Mouse (Mus musculus) ovary, postnatal 36 days (tissue): ENCODE results near the gene H2-T3.
A peak's percentile ranks its signal among the peaks of the same experiment; 100 is the strongest.
"Not testable (repeated sequence)": the region's sequence is repeated elsewhere in the genome, so short reads cannot be mapped to it uniquely, and the experiment has no call there.

ENCODE experiments used
- DNase-seq: peaks from one replicate; pipeline ENCODE4 v3.0.0; 2022; ENCODE audit warnings: low spot score, mixed read lengths

H2-T3 gene

DNA sequence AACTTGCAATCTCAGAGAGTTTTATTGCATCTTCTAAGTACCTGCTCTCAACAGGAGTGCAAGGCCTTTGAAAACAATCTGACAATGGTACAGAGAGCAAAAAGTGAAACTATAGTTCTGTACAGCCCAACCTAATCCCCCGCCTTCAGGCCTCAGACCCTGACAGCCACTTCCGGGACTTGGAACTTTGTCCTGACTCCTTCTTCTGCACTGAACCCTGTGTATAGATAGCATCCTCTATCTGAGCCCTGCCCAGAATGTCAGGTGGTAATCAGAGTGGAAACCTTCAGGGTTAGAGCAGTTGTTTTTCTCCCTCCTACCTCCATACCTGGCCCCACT lies at the start of gene H2-T3:
H2-T3 (minus strand) TSS at position 119 of the 339 bp plus-strand sequence.
- no peak for DNase-seq

GRCm38 (mm10) chr17:36237321-36237921 lies 47.3 kb upstream of the H2-T3 start:
- DNase-seq: peak; percentile 15

- DNase-seq: not testable (repeated sequence)
Measured at GRCm38 (mm10) chr17:36235300-36235699, 45.2 kb upstream of the H2-T3 start.

GRCm38 (mm10) chr17:36233572-36233971 lies 43.5 kb upstream of the H2-T3 start:
- DNase-seq: no peak

DNA sequence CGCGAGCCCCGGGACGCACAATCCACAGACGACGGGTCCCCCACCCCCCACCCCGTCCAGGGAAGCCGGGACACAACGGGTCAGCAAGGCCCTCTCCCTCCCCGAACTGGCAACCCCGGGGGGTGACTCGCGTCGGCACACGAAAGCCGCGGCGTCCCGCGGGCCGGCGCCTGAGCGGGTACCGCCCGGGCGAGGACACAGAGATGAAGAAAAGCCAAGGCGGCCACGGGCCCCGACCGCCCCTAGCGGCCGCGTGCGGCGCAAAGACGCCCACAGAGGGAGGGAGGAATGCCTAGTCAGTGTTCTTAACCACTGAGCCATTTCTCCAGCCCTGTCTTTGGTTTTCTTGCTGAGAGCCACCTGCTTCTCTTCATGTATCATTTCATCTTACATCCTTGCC lies 41.2 kb upstream of the H2-T3 start:
- DNase-seq: peak; percentile 75

DNA sequence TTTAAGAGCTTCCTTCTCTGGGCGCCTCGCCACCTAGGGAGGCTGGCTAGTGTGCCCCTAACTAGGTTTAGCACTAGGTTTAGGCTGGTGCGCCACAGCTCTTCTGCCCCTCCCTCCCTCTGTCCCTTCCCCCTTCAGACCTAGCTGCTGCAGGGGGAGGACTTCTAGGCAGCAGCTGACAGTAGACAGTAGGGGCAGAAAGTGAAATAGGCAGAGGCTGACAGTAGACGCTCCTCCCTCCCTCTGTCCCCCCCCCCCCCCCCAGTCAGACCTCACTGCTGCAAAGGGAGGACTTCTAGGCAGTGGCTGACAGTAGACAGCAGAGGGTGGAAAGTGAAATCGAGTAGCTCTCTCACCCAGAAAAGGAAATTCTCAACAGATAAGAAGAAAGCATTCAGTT lies 39.0 kb upstream of the H2-T3 start:
- no peak for DNase-seq

- DNase-seq: no peak
Measured at GRCm38 (mm10) chr17:36226921-36227320, 36.8 kb upstream of the H2-T3 start.

GRCm38 (mm10) chr17:36225231-36225824 lies 35.2 kb upstream of the H2-T3 start:
- no peak for DNase-seq

DNA sequence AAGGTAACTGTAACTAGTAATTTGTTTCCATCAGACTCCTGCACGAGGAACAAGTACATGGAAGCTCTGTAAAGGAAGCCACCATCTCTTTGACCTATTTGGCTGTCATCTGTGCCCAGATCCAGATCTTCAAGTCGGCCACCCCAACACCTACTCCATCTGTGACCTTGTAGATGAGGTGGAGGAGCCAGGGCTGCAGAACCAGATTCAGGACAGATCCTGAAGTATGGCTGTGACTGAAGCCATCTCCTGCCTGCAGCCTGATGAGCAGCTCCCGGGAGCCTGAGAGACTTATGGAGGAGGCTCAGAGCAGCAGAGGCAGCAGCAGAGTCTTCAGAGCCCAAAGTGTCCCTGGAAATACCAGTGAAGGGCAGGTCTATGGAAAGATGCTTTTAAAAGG lies 34.4 kb upstream of the H2-T3 start:
- no peak for DNase-seq

DNA sequence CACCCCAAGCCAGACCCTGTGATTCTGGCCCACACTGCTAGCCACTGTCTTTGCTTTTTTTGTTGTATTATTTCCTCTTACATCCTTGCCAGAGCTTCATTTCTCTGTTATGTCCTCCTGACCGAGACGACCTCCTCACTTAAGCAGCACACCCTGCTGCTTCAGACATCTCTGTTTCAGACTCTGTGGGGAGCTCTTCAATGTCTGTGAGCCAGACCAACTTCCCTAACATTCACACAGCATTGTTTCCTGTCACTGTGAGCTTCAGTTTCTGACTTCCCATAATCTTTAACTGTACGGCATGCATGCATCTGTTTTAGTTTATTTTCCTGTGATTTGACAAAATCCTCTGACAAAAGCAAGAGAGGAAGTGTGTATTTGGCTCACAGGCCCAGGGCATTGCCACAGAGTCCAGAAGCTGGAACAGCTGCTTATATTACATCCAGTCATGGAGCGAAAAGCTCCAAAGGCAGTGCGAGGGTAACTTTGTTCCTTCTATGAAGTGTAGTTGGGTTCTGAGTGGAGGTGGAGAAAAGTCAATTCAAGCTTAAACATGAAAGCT lies 28.6 kb upstream of the H2-T3 start:
- no peak for DNase-seq

GRCm38 (mm10) chr17:36215586-36215985 lies 25.5 kb upstream of the H2-T3 start:
- DNase-seq: no peak

GRCm38 (mm10) chr17:36206846-36207245 lies 16.8 kb upstream of the H2-T3 start:
- no peak for DNase-seq

GRCm38 (mm10) chr17:36205862-36206261 lies 15.8 kb upstream of the H2-T3 start:
- no peak for DNase-seq

DNA sequence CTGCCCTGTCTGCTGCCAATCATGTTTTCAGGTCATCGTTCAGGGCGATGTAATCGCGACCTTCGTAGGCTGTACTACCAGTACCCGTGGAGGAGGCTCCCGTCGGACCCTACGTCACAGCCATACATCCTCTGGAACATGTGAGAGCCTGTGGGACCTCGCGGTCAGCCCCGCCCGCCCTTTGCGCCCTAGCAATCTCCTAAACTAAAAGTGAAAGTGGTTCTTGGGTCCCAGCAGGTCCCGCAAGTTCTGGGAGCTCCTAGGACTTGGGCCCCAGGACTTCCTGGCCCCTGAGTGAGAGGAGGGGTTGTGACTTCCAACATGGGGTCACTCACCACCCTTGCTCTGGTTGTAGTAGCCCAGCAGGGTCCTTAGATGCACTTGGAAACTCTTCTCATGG lies 15.4 kb upstream of the H2-T3 start:
- peak; percentile 7 for DNase-seq

DNA sequence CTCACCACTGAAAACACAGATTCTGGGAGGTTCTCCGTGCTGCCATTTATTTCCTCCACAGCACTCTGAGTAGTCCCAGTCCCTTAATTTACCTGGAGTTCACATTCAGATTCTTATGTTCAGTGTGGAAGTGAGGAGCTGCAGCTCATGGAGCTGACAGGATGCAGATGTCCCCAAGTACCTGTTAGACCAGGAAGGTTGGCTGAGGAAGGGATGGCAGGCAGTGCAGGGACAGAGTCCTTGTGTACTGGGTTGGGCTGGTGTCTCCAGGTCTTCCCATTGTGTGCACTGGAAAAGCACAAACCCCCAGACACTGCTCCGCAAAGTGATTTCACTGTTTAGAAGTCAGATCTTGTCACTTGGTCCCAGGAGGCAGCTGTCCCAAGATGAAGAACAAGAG lies 11.8 kb upstream of the H2-T3 start:
- DNase-seq: no peak

DNA sequence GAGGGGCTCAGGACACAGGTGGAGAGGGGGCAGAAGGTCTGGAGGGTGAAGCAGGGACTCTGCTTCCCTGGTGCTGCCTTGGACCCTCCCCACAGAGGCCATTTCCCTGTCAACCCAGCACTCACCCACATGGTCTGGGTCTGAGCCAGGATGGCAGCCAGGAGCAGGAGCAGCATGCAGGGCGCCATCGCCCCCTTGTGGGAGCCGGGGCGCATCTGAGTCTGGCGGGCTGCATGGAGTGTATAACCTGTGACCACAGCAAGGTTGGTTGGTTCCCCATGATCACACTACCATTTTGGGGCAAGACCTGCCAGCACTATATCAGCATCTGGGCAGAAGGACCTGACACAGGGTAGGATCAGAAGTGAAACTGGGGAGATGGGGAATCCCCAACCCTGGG lies 8.2 kb upstream of the H2-T3 start:
- DNase-seq: no peak

GRCm38 (mm10) chr17:36194471-36194870 lies 4.4 kb upstream of the H2-T3 start:
- DNase-seq: no peak

DNA sequence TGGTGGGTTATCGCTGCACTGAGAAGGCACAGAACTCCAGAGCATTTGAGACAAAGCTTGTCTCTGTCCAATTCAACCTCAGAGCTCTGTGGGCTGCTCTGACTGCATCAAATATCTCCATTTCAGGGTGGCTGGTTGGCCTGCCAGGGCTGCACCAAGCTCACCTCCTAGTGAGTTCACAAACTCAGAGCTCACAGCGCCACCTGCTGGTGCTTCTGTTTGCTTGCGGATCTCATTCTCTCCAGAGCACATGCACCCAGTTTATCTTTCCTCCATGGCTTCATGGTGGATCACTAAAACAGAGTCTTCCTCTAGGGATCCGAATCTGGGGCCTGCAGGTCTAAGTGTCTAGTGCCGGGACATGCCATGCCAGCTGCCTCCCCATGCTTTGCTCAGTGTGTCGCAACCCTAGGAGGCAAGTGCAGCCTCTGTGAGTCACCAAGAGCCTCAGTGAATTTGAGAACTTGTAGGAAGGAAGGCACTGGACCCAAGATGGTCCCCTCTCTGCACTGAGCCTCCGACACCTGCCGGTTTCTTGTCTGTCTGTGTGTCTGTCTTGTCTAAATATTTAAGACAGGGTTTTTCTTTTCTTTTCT lies 3.6 kb upstream of the H2-T3 start:
- DNase-seq: peak; percentile 52

- DNase-seq: no peak
Measured at GRCm38 (mm10) chr17:36192371-36192770, 2.3 kb upstream of the H2-T3 start.

- DNase-seq: no peak
Measured at GRCm38 (mm10) chr17:36189491-36190168, 457 bp downstream of the H2-T3 start.

- DNase-seq: no peak
Measured at GRCm38 (mm10) chr17:36187540-36187939, 2.5 kb downstream of the H2-T3 start.

- DNase-seq: no peak
Measured at GRCm38 (mm10) chr17:36182212-36182611, 7.9 kb downstream of the H2-T3 start.

DNA sequence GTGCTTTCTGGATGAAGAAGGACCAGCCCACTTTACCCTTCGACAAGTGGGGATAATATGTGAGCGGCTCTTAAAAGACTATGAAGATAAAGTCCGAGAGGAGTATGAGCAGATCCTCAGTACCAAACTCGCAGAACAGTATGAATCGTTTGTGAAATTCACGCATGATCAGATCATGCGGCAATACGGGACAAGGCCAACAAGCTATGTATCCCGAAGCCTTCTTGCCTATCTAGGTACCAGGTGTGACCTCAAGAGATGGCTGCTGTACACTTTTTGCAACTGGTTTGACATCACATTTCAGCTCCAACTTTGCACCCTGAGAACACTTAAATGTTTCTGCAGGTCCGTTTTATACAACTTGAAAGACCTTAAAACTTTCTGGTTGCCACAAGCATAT lies 10.6 kb downstream of the H2-T3 start:
- not testable (repeated sequence) for DNase-seq
